Mouse (Mus musculus) heart, embryonic 14.5 days (tissue): Measurements from ENCODE around the gene Scgn. TPM values are rescaled to one million over a fixed set of nuclear protein-coding genes. Genes with fewer than 3 reads are reported as not detected.

Experiments used
- ATAC-seq: fragments of 200-750 bp; cut with Nextera tagmentation; 2 replicates; pipeline ENCODE4 v1.8.0; 2017; ENCODE audit warnings: low read depth, moderate TSS enrichment; ENCODE audit not compliant: insufficient number of reproducible peaks, insufficient read depth, low FRiP score
- H3K27ac ChIP-seq, 2 experiments: fragments of 200-500 bp in 1 of 2; fragments of 300-500 bp in 1 of 2; sonication (generic) in 1 of 2; replicated peaks in 1 of 2; 2 replicates each; pipeline ENCODE4 v1.5.1; 2012 to 2014; ENCODE audit warnings: low read depth in 2 of 2, low read length in 2 of 2, control low read depth in 1 of 2, mild to moderate bottlenecking in 1 of 2, mixed read lengths in 1 of 2; ENCODE audit not compliant: control insufficient read depth in 1 of 2, insufficient read depth in 1 of 2
- H3K27me3 ChIP-seq: fragments of 300-500 bp; sonication (generic); 2 replicates; pipeline ENCODE4 v1.6.1; 2014; ENCODE audit warnings: mild to moderate bottlenecking, low read length, control low read depth; ENCODE audit not compliant: control insufficient read depth, insufficient read depth
- H3K36me3 ChIP-seq: fragments of 300-500 bp; sonication (generic); 2 replicates; pipeline ENCODE4 v1.6.1; 2014; ENCODE audit warnings: mild to moderate bottlenecking, control low read depth, low read length, mixed read lengths; ENCODE audit not compliant: control insufficient read depth, insufficient read depth
- H3K4me1 ChIP-seq, 2 experiments: fragments of 200-500 bp in 1 of 2; fragments of 300-500 bp in 1 of 2; sonication (generic) in 1 of 2; 2 replicates each; pipeline ENCODE4 v1.6.1; 2012 to 2014; ENCODE audit warnings: low read length in 2 of 2, control low read depth in 1 of 2, mixed read lengths in 1 of 2; ENCODE audit not compliant: control insufficient read depth in 2 of 2, insufficient read depth in 2 of 2
- H3K4me2 ChIP-seq: fragments of 300-500 bp; sonication (generic); 2 replicates; pipeline ENCODE4 v1.6.1; 2014; ENCODE audit warnings: mild to moderate bottlenecking, low read length
- H3K4me3 ChIP-seq, 2 experiments: fragments of 200-500 bp in 1 of 2; fragments of 300-500 bp in 1 of 2; sonication (generic) in 1 of 2; 2 replicates each; pipeline ENCODE4 v1.5.1; 2012 to 2014; ENCODE audit warnings: low read length in 2 of 2, mild to moderate bottlenecking in 2 of 2, control low read depth in 1 of 2, low read depth in 1 of 2, moderate library complexity in 1 of 2; ENCODE audit not compliant: control insufficient read depth in 1 of 2, insufficient read depth in 1 of 2
- H3K9ac ChIP-seq: fragments of 300-500 bp; sonication (generic); 2 replicates; pipeline ENCODE4 v1.6.1; 2014; ENCODE audit warnings: mild to moderate bottlenecking, low read length
- H3K9me3 ChIP-seq: fragments of 300-500 bp; sonication (generic); 2 replicates; pipeline ENCODE4 v1.6.1; 2016; ENCODE audit warnings: low read length, control low read depth; ENCODE audit not compliant: control insufficient read depth
- WGBS: fragments of 180-500 bp; shearing (Covaris S2); extraction: QIAGEN DNeasy Blood & Tissue Kit; methylation state at CpG from one replicate; pipeline ENCODE4 v1.1.7; 2014; 5-methylcytosine and 5-hydroxymethylcytosine counted together
- polyA plus RNA-seq: library from polyadenylated mRNA; unstranded; fragments of >200 nt; fragmentation: Nextera tagmentation; extraction: Ambion mirVana; gene quantifications from 2 replicates; pipeline ENCODE4 v1.2.1, GENCODE M21; 2014

Scgn gene
- polyA plus RNA-seq, 1 experiment from 2014 or later, result not detected

- no peak for ATAC-seq
- H3K27me3 ChIP-seq, result no peaks in the 10 kb centered on the region
- H3K4me1 ChIP-seq, result 0 out of 4 replicates have a peak, but pooled peaks cover 0 to 4% of the 10 kb centered on the region in 2 experiments
- 54% methylated on average over 2 of the region's 2 CpGs for WGBS
- no peak overlapping the region for H3K4me3 ChIP-seq
- H3K27ac ChIP-seq, result no peak overlapping the region
- H3K36me3 ChIP-seq, result no peaks in the 10 kb centered on the region
- H3K4me2 ChIP-seq, result 0 out of 2 replicates have a peak overlapping the region, but pooled peaks have one; percentile 4
- H3K9me3 ChIP-seq, result no peaks in the 10 kb centered on the region
- no peak overlapping the region for H3K9ac ChIP-seq
Observed at GRCm38 (mm10) chr13:23971870-23972269, 19.1 kb downstream of the Scgn start.

- no peaks in the 10 kb centered on the region for H3K9me3 ChIP-seq
- no peaks in the 10 kb centered on the region for H3K27me3 ChIP-seq
- H3K4me3 ChIP-seq, result no peak overlapping the region
- no peak overlapping the region for H3K4me2 ChIP-seq
- ATAC-seq, result no peak
- H3K27ac ChIP-seq, result no peak overlapping the region
- no peaks in the 10 kb centered on the region for H3K36me3 ChIP-seq
- no peak overlapping the region for H3K9ac ChIP-seq
- 55% methylated on average over 2 of the region's 2 CpGs for whole genome bisulfite sequencing
- no peaks in the 10 kb centered on the region; a peak in 1 of 4 replicates for H3K4me1 ChIP-seq
Observed at GRCm38 (mm10) chr13:23964909-23965308, 26.1 kb downstream of the Scgn start.

- Histone ChIP-seq H3K27me3 (no peaks in the 10 kb centered on the region), H3K9me3 (no peaks in the 10 kb centered on the region), H3K4me2 (no peak overlapping the region), H3K4me3 (no peak overlapping the region), H3K27ac (no peak overlapping the region), H3K4me1 (no peaks in the 10 kb centered on the region; a peak in 1 of 4 replicates), H3K36me3 (no peaks in the 10 kb centered on the region), H3K9ac (no peak overlapping the region)
- 11% methylated on average over 2 of the region's 2 CpGs for WGBS
- ATAC-seq, result no peak
Observed at GRCm38 (mm10) chr13:23959776-23960175, 31.2 kb downstream of the Scgn start.

- H3K36me3 ChIP-seq, result no peaks in the 10 kb centered on the region
- H3K4me1 ChIP-seq, result no peaks in the 10 kb centered on the region; a peak in 1 of 4 replicates
- no peak overlapping the region for H3K9ac ChIP-seq
- no peaks in the 10 kb centered on the region for H3K9me3 ChIP-seq
- 58% methylated on average over 3 of the region's 3 CpGs for WGBS
- H3K27ac ChIP-seq, result no peak overlapping the region
- no peak overlapping the region for H3K4me2 ChIP-seq
- no peaks in the 10 kb centered on the region for H3K27me3 ChIP-seq
- no peak for ATAC-seq
- no peak overlapping the region for H3K4me3 ChIP-seq
Observed at GRCm38 (mm10) chr13:23950928-23951327, 40.1 kb downstream of the Scgn start.

GRCm38 (mm10) chr13:23949484-23950246 is 41.3 kb downstream of the Scgn start:
- Histone ChIP-seq H3K4me2 (no peak overlapping the region), H3K27me3 (no peaks in the 10 kb centered on the region), H3K27ac (no peak overlapping the region), H3K9ac (no peak overlapping the region), H3K9me3 (no peaks in the 10 kb centered on the region), H3K4me1 (no peaks in the 10 kb centered on the region; a peak in 1 of 4 replicates), H3K4me3 (no peak overlapping the region), H3K36me3 (no peaks in the 10 kb centered on the region)
- WGBS, result 75% methylated on average over 14 of the region's 14 CpGs
- ATAC-seq, result no peak

- 64% methylated on average over 2 of the region's 2 CpGs for WGBS
- no peak overlapping the region for H3K9ac ChIP-seq
- H3K27ac ChIP-seq, result no peak overlapping the region
- no peak for ATAC-seq
- no peaks in the 10 kb centered on the region for H3K36me3 ChIP-seq
- H3K4me3 ChIP-seq, result no peak overlapping the region
- H3K4me2 ChIP-seq, result no peak overlapping the region
- H3K9me3 ChIP-seq, result no peaks in the 10 kb centered on the region
- no peaks in the 10 kb centered on the region for H3K27me3 ChIP-seq
- no peaks in the 10 kb centered on the region; a peak in 1 of 4 replicates for H3K4me1 ChIP-seq
Observed at GRCm38 (mm10) chr13:23946254-23946653, 44.8 kb downstream of the Scgn start.

- H3K27ac ChIP-seq, result no peak overlapping the region
- H3K9me3 ChIP-seq, result no peaks in the 10 kb centered on the region
- H3K9ac ChIP-seq, result no peak overlapping the region
- no peak overlapping the region for H3K4me2 ChIP-seq
- H3K36me3 ChIP-seq, result no peaks in the 10 kb centered on the region
- 56% methylated on average over 2 of the region's 2 CpGs for WGBS
- H3K4me1 ChIP-seq, result no peaks in the 10 kb centered on the region; a peak in 1 of 4 replicates
- no peak overlapping the region for H3K4me3 ChIP-seq
- no peaks in the 10 kb centered on the region for H3K27me3 ChIP-seq
- no peak for ATAC-seq
Observed at GRCm38 (mm10) chr13:23942861-23943260, 48.2 kb downstream of the Scgn start.

GRCm38 (mm10) chr13:23940291-23940690 is 50.7 kb downstream of the Scgn start:
- no peaks in the 10 kb centered on the region for H3K36me3 ChIP-seq
- no peaks in the 10 kb centered on the region for H3K27me3 ChIP-seq
- 35% methylated on average over 6 of the region's 6 CpGs for WGBS
- no peak overlapping the region for H3K9ac ChIP-seq
- no peak for ATAC-seq
- no peaks in the 10 kb centered on the region for H3K4me1 ChIP-seq
- no peak overlapping the region for H3K4me3 ChIP-seq
- no peaks in the 10 kb centered on the region for H3K9me3 ChIP-seq
- no peak overlapping the region for H3K27ac ChIP-seq
- no peak overlapping the region for H3K4me2 ChIP-seq
